Mouse (Mus musculus) forebrain, embryonic 11.5 days (tissue): ENCODE measurements around the gene Slc35c1. TPM values are rescaled to one million over a fixed set of nuclear protein-coding genes. Genes with fewer than 3 reads are reported as not detected.

ENCODE experiments used
- ATAC-seq: fragments of 200-750 bp; cut with Nextera tagmentation; replicated peaks from 2 replicates; pipeline ENCODE4 v1.8.0; 2017; ENCODE audit warnings: moderate TSS enrichment; ENCODE audit not compliant: low FRiP score
- DNase-seq: peaks from one replicate; pipeline ENCODE4 v3.0.0-alpha.2; 2017; ENCODE audit warnings: low spot score
- H3K27ac ChIP-seq: fragments of 300-500 bp; sonication (generic); 2 replicates; pipeline ENCODE4 v1.5.1; 2014; ENCODE audit warnings: low read depth, low read length
- H3K27me3 ChIP-seq: fragments of 300-500 bp; sonication (generic); 2 replicates; pipeline ENCODE4 v1.6.1; 2014; ENCODE audit warnings: mild to moderate bottlenecking, low read length, mixed read lengths; ENCODE audit not compliant: control insufficient read depth, insufficient read depth
- H3K36me3 ChIP-seq: fragments of 300-500 bp; sonication (generic); 2 replicates; pipeline ENCODE4 v1.6.1; 2014; ENCODE audit warnings: mild to moderate bottlenecking, low read length, moderate library complexity, mixed read lengths; ENCODE audit not compliant: control insufficient read depth, insufficient read depth
- H3K4me1 ChIP-seq: fragments of 300-500 bp; sonication (generic); replicated peaks from 2 replicates; pipeline ENCODE4 v1.6.1; 2014; ENCODE audit warnings: low read length, mixed read lengths; ENCODE audit not compliant: control insufficient read depth, insufficient read depth
- H3K4me2 ChIP-seq: fragments of 300-500 bp; sonication (generic); 2 replicates; pipeline ENCODE4 v1.6.1; 2014; ENCODE audit warnings: low read depth, mild to moderate bottlenecking, low read length, moderate library complexity, mixed read lengths; ENCODE audit not compliant: severe bottlenecking
- H3K4me3 ChIP-seq: fragments of 300-500 bp; sonication (generic); 2 replicates; pipeline ENCODE4 v1.5.1; 2014; ENCODE audit warnings: low read depth, low read length
- H3K9ac ChIP-seq: fragments of 300-500 bp; sonication (generic); 2 replicates; pipeline ENCODE4 v1.6.1; 2014; ENCODE audit warnings: low read length
- H3K9me3 ChIP-seq: fragments of 300-500 bp; sonication (generic); 2 replicates; pipeline ENCODE4 v1.6.1; 2016; ENCODE audit warnings: low read length, mixed read lengths; ENCODE audit not compliant: control insufficient read depth
- WGBS: fragments of 180-500 bp; shearing (Covaris S2); extraction: QIAGEN DNeasy Blood & Tissue Kit; methylation state at CpG from one replicate; pipeline ENCODE4 v1.1.7; 2014; 5-methylcytosine and 5-hydroxymethylcytosine counted together
- polyA plus RNA-seq: library from polyadenylated mRNA; unstranded; fragments of >200 nt; fragmentation: Nextera tagmentation; extraction: Ambion mirVana; gene quantifications from 2 replicates; pipeline ENCODE4 v1.2.1, GENCODE M21; 2014

Gene Slc35c1
- polyA plus RNA-seq, 1 experiment from 2014 or later: 11.6 TPM

DNA sequence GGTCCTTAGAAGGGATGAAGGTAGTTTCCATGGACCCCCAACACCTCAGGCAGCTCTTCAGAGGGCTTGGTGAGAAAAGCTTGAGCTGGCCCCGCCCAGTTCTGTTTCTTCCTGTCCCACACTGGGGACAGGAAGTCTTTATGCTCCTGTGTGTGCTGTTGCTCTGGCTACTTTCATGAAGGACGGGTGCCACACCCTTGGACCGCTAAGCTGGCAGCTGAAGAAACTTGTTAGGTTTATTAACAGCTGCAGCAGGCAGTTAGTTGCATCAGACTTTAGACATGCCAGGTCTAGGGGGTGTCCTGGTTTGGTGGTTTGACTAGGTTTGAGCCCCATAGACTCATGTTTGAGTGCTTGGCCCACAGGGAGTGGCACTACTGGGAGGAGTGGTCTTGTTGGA, 4.4 kb upstream of the Slc35c1 start:
- DNase-seq: no peak
- no peak overlapping the region for H3K4me3 ChIP-seq
- H3K9me3 ChIP-seq: no peaks in the 10 kb centered on the region
- no peak overlapping the region for H3K27ac ChIP-seq
- no peak for ATAC-seq
- H3K36me3 ChIP-seq: no peaks in the 10 kb centered on the region
- peaks cover 6% of the 10 kb centered on the region for H3K27me3 ChIP-seq
- peaks cover 6% of the 10 kb centered on the region; the same call in 1 of the 2 replicates for H3K4me1 ChIP-seq
- no peak overlapping the region for H3K4me2 ChIP-seq
- H3K9ac ChIP-seq: no peak overlapping the region
- 77% methylated on average over 3 of the region's 3 CpGs for WGBS

DNA sequence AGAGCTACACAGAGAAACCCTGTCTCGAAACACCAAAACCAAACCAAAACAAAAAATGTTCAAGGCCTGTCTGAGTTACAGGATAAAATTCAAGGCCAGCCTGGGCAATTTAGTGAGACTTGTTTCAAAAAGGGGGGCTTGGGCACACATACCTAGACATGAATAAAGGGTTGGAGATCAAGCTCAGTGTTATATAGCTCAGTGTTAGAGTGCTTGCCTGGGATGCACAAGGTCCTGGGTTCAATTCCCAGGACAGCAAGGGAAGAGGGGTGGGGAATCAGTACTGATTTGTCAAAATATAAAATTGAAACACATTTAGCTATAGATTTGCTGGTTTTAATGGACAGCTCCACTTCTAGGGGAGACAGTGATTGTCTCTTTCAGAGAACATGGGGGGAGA, 877 bp upstream of the Slc35c1 start:
- 84% methylated on average over 1 of the region's 1 CpGs for WGBS
- no peaks in the 10 kb centered on the region for H3K9me3 ChIP-seq
- DNase-seq: no peak
- H3K9ac ChIP-seq: no peak overlapping the region
- no peak overlapping the region for H3K27ac ChIP-seq
- H3K4me1 ChIP-seq: peaks cover 10% of the 10 kb centered on the region
- H3K4me3 ChIP-seq: no peak overlapping the region
- no peak overlapping the region for H3K4me2 ChIP-seq
- no peak for ATAC-seq
- peaks cover 6% of the 10 kb centered on the region for H3K27me3 ChIP-seq
- H3K36me3 ChIP-seq: no peaks in the 10 kb centered on the region

GRCm38 (mm10) chr2:92459141-92459920, 1.0 kb downstream of the Slc35c1 start:
- ATAC-seq (peak; percentile 82), DNase-seq (peak; percentile 88)
- H3K27ac ChIP-seq: no peak overlapping the region
- H3K4me1 ChIP-seq: peaks cover 10% of the 10 kb centered on the region
- H3K9me3 ChIP-seq: no peaks in the 10 kb centered on the region
- under 1% methylated on average over 55 of the region's 55 CpGs for WGBS
- H3K27me3 ChIP-seq: peaks cover 6% of the 10 kb centered on the region
- no peaks in the 10 kb centered on the region for H3K36me3 ChIP-seq
- peak overlapping the region; percentile 65 for H3K9ac ChIP-seq
- peak overlapping the region; percentile 76 for H3K4me3 ChIP-seq
- peak overlapping the region; percentile 93 for H3K4me2 ChIP-seq

GRCm38 (mm10) chr2:92458481-92458880, 1.9 kb downstream of the Slc35c1 start:
- Histone ChIP-seq H3K4me1 (peaks cover 10% of the 10 kb centered on the region), H3K9ac (no peak overlapping the region; the same call in 1 of the 2 replicates), H3K4me2 (peak overlapping the region; percentile 93), H3K4me3 (peak overlapping the region; percentile 76), H3K36me3 (no peaks in the 10 kb centered on the region; the same call in 1 of the 2 replicates), H3K9me3 (no peaks in the 10 kb centered on the region), H3K27me3 (peaks cover 6% of the 10 kb centered on the region), H3K27ac (no peak overlapping the region)
- no peak for ATAC-seq
- 73% methylated on average over 13 of the region's 13 CpGs for WGBS
- DNase-seq: no peak

DNA sequence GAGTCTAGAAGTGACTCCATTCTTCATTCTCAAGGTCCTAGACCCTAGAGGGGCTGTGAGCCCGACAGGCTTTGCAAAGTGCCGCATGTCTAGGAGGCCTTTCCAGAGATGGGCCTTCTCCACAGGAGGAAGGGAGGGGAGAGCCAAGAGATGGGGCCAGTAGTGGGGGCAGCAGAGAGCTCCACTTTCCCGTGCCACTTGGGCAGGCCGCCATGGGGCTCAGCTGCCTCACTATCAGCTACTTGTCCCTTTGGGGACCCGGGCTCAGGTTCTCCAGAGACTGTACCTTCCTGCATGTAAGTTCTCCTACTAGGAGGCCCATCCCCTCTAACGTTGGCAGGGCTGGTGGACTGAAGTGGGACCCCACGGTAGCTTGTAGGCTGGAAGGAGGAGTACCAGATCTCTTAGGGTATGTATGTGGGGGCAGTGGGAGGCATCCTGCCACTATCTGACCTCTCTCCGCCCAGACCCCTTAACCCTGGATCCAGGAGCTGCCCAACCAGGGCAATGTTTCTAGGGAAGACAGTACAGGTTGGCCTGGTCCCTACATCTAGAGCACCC, 3.3 kb downstream of the Slc35c1 start:
- Histone ChIP-seq H3K4me3 (no peak overlapping the region), H3K9ac (no peak overlapping the region), H3K27ac (no peak overlapping the region), H3K27me3 (peaks cover 6% of the 10 kb centered on the region), H3K9me3 (no peaks in the 10 kb centered on the region), H3K36me3 (no peaks in the 10 kb centered on the region; the same call in 1 of the 2 replicates), H3K4me1 (peaks cover 10% of the 10 kb centered on the region), H3K4me2 (no peak overlapping the region)
- no peak for ATAC-seq
- WGBS: 78% methylated on average over 8 of the region's 8 CpGs
- no peak for DNase-seq

GRCm38 (mm10) chr2:92455704-92456103, 4.6 kb downstream of the Slc35c1 start:
- Histone ChIP-seq H3K4me1 (peaks cover 10% of the 10 kb centered on the region), H3K9ac (no peak overlapping the region), H3K36me3 (no peaks in the 10 kb centered on the region; the same call in 1 of the 2 replicates), H3K27me3 (peaks cover 5% of the 10 kb centered on the region), H3K4me2 (no peak overlapping the region), H3K27ac (no peak overlapping the region), H3K4me3 (no peak overlapping the region), H3K9me3 (no peaks in the 10 kb centered on the region)
- no peak for DNase-seq
- 63% methylated on average over 2 of the region's 3 CpGs for WGBS
- ATAC-seq: no peak

DNA sequence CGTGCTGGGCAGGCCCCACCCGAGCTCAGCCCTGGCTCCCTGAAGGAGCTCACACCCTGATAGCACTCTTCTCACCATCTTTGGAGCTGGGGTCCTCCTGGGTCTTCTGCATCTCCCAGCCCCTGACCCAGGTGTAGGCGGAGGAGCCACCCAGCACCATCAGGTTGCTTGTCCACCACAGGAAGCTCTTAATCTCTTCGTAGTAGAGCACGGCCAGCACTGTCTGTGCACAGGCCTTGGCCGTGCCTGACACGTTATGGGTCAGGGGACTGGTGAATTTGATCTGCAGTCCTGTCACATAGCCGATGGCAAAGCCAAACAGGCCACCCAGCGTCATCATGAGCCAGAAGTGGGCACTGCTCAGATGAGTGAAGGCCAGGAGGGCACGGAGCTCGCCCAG, 6.2 kb downstream of the Slc35c1 start:
- WGBS: 94% methylated on average over 11 of the region's 11 CpGs
- Histone ChIP-seq H3K9me3 (no peaks in the 10 kb centered on the region), H3K9ac (no peak overlapping the region), H3K4me3 (no peak overlapping the region), H3K4me2 (no peak overlapping the region), H3K27me3 (no peaks in the 10 kb centered on the region), H3K4me1 (peaks cover 4% of the 10 kb centered on the region), H3K27ac (no peak overlapping the region), H3K36me3 (no peaks in the 10 kb centered on the region; the same call in 1 of the 2 replicates)
- DNase-seq: no peak
- ATAC-seq: no peak

DNA sequence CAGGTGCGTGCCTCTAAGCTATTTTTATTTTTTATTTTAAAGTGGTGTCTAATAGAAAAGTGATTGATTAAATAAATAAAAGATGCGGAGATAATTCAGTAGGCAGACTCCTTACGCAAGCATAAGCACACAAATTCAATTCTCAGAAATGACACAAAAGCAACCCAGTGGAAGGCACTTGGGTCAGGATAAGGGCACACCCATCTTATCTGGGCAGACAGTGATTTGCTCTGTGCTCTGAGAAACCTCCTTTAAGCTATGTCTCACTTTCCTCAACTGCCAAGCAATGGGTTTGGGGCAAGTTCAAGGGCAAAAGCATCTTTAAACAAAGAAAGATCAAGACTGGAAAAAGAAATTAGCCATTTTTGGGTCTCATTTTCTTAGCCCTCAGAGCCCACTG, 9.2 kb downstream of the Slc35c1 start:
- Histone ChIP-seq H3K27me3 (no peaks in the 10 kb centered on the region), H3K9ac (no peak overlapping the region), H3K4me1 (no peaks in the 10 kb centered on the region), H3K4me3 (no peak overlapping the region), H3K4me2 (no peak overlapping the region), H3K9me3 (no peaks in the 10 kb centered on the region), H3K36me3 (no peaks in the 10 kb centered on the region; the same call in 1 of the 2 replicates), H3K27ac (no peak overlapping the region)
- DNase-seq (no peak), ATAC-seq (no peak)
- 90% methylated on average over 3 of the region's 3 CpGs for whole genome bisulfite sequencing
